Mouse (Mus musculus) fat pad, adult 2 months (tissue): ENCODE measurements around the gene Plaur.

Experiments
- DNase-seq: peaks from one replicate; pipeline ENCODE4 v3.0.0-alpha.2; 2011; ENCODE audit warnings: low read depth, low spot score; ENCODE audit errors: extremely low read depth

Gene Plaur

GRCm38 (mm10) chr7:24462388-24463319 lies at the start of gene Plaur:
TSS of gene Plaur (plus strand) at chr7:24462484.
- no peak for DNase-seq

GRCm38 (mm10) chr7:24413630-24414029 lies 48.7 kb upstream of the Plaur start:
- no peak for DNase-seq

DNA sequence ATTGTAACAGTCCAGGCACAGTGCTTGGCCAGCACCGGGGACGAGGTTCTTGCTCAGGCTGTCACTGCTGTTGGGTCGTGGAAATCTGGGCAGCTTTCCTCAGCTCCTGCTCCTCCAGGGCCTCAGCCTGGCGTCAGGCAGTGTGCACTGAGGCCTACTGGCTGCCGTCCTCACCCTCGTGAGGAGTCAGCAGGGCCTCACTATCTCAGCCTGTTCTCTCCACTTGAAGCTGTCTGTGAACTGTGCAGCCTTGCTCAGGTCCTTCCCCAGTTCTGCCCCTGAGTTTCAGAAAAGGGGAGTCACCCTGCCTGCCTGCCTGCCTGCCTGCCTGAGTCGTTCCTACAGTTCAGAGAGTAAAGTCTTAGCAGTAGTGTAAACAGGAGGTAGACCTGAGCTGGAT lies 47.0 kb upstream of the Plaur start:
- no peak for DNase-seq

DNA sequence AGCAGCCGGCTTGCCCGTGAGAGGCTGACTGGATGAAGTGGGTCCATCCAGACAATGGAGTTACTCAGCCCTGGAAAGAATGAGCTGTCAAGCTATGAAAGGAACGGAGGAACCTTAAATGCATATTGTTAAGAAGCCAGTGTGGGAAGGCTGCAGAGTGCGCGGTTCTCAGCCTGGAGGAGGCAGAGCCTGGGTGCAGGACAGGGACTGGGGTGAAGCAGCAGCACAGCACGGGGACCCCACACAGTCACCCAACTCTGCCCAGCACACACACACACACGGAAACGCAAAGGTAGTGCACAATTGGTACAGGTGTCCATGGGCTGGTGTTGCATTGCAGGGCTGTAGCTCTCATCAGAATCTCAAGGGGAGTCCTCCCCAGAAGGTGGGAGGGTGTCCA lies 42.7 kb upstream of the Plaur start:
- no peak for DNase-seq

DNA sequence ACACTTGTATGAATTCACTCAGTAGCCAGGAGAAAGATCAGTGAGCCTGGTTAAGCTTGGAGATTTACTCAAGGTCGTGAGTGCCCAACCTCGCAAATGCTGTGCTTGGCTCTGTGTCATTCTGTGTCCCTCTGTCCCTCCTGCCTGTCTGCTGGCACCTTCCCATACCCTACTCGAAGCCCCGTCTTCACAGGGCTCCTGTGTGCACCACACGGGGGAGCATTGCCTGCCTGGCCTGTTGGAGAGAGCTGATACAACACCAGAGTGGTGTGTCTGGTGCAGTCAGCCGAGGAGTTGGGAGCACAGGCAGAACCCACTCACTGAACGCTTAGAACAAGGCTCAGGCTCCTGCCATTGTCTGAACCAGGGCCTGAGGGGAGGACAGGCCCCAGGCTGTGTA lies 40.6 kb upstream of the Plaur start:
- no peak for DNase-seq

DNA sequence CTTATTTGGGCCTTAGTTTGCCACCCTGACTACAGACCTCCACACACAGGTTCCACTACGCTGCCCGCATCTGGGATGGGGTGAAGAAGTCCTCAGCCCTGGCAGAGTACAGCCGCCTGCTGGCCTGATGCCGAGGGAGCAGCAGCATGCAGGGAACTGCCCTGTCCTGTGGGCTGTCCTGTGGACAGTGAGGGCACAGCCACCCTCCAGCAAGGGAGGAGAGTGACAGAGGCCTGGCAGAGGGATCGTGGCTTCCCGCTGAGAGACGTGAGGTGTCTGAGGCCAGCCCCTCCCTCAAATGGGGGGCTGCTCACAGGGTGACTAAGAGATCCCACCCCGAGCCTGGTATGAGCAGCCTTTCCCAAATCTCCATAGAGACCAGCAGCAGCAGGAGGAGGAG lies 40.0 kb upstream of the Plaur start:
- DNase-seq: no peak

DNA sequence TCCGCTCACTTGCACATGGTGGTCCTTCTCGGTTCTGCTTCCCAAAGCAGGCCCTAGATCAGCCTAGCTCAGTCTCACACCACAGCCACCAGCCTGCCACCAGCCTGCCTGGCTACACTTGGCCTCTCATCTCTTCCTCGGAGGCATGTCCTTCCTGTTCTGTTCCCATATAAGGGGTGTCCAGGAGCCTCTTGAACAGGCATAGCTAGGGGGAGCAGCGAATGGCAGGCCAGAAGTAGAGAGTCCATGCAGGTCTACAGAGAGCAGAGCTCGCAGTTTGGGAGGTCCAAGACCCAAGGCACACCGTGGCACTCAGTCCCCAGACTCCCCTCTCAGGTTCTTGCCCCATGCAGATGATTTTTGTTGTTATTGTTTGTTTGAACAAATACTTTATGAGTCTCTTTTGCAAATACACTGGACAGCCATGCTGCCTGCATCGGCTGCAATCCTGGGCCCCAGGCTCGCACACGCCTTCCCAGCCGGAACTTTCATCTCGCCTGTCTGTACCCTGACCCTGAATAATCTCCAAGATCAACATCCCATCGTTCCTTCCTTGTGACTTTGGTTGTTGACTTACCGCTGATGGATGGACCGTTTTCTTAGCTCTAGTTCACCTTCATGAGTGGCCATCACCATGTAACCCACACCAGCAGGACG lies 39.0 kb upstream of the Plaur start:
- DNase-seq: no peak

GRCm38 (mm10) chr7:24423956-24424732 lies 38.1 kb upstream of the Plaur start:
- DNase-seq: no peak

- no peak for DNase-seq
Observed at GRCm38 (mm10) chr7:24425919-24426318, 36.4 kb upstream of the Plaur start.

GRCm38 (mm10) chr7:24427168-24427567 lies 35.1 kb upstream of the Plaur start:
- DNase-seq: no peak

DNA sequence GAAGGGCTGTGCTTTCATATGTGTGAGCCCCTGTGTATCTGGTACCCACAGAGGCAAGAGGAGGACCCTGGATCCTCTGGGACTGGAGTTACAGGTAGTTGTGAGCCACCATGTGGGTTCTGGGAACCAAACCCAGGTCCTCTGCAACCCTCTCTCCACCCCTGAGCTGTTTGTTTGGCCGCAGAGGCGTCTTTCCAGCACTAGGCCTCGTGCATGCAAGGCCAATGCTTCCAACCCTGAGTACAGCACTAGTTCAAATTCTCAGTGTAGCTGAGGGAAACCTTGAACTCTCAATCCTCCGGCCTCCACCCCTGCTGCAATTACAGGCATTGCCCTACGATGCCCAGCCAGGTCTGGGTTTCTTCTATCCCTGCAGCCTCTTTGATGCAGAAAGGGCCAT lies 33.6 kb upstream of the Plaur start:
- no peak for DNase-seq

- no peak for DNase-seq
Observed at GRCm38 (mm10) chr7:24429413-24430112, 32.7 kb upstream of the Plaur start.

DNA sequence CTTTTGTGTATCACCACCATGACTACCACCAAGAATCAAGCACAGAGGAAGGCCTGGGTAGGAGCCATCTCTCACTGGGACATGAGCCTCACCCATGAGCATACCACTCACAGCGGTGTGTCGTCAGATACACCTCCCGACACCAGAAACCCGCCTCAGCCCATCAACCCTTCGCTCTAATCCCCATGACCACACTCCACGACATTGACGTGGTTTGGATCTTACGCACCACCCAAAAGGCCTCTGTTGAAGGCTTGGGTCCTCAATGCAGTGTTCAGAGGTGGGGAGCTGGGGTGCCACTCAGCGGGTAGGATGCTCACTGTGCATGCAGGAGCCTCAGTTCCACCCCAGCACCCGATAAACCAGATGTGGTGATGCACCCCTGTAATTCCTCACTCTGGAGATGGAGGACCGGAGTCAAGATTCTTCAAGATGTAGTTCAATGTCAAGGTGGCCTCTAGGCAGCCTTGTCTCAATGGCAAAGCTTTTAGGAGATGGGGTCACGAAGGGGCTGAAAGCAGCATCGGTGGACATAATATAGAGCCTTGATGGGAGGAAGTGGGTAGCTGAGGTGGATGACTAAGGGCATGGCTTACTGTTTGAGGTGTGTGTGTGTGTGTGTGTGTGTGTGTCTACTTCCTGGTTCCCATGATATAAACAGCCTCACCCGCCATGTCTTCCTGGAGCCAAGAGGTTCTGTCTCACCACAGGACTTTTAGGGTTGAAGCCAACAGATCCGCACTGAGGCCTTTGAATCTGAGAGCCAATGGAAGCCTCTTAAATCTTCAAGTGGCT lies 31.5 kb upstream of the Plaur start:
- no peak for DNase-seq

DNA sequence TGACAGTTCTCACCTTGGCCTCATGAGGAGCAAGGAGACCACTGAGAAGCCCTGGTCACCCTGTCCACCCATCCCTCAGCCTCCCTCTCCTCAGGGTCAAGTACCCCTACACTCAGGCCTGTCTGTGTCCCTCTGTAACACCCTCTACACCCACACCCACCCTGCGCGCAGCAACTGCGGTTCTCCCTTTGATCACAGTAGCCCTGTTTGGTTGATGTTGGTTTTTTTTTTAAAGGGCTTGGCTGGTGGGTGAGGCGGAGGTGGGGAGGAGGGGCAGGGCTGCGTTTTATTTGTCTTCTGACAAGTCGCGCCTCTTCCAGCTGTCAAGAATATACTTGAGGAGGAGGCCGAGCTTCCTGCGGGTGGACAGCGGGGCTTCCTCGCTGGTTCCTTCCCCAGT lies 30.6 kb upstream of the Plaur start:
- DNase-seq: no peak

DNA sequence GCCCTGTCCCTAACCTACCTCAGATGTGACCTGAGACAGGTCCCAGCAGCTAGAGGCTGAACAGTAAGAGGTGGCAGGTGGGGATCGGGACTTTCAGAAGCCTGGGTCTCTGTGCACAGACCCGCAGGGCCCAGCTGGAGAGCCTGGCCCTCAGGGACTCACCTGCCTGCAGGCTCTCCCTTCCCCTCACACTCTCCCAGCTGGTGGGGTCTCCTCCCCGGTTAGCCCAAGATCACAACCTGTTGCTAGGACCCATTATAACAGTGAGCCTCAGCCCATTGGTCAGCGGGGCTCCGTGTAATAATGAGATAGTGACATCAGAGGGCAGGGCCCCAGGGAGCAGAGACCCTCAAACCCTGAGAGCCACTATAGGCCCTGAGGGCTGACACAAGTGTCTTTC lies 27.0 kb upstream of the Plaur start:
- no peak for DNase-seq

DNA sequence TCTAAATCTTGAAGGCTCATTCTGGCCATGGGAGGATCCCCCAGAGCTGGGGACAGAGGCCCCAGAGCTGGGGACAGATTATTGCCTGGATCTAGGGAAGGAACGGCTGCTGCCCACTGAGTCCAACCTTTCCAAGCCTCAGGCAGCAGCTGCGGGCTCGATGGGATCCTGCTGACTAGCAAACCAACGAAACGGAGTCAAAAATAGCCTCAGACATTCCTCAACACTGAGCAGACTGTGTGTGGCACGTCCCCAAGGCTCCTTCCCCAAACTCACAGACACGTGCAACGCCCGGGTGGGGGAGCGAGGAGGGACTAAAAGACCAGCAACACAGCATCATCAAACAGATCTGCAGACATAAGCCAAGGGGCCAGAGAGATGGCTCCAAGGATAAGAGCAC lies 24.3 kb upstream of the Plaur start:
- DNase-seq: no peak

- no peak for DNase-seq
Observed at GRCm38 (mm10) chr7:24439191-24439590, 23.1 kb upstream of the Plaur start.

- no peak for DNase-seq
Observed at GRCm38 (mm10) chr7:24439891-24440290, 22.4 kb upstream of the Plaur start.

DNA sequence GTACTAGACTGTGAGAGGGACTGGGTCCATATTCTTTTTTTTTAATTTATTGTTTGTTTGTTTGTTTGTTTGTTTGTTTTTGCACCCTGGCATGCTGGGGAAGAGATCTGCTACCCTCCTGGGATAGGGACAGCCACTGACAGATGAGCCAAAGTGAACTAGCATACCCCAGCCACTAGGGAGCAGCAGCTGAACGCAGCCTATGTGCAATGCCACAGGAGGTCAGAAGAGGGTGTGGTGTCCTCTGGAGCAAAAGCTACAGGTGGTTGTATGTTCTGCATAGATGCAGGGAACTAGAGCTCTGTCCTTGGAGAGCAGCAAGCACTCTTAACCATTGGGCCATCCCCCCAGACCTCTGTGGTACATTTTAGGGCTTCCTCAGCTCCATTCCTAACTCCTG lies 20.5 kb upstream of the Plaur start:
- no peak for DNase-seq

DNA sequence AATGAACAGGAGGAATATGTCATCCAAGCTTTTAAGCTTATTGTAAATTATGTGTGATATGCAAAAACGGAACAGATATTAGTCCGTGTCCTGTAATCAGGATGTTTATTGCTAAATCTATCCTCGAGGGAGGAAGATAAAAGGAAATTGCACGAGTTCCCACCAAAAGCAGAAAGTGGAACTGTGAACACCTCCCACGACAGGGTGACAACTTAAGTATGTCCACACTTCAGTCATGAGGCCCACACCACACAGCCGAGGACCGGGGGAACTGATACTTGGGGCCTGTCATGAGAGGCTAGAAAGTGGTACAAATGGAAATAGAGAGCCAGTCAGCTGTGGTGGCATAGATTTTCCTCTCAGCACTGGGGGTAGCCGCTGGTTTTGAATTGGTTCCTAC lies 20.0 kb upstream of the Plaur start:
- DNase-seq: no peak
